Mouse (Mus musculus): ENCODE results near the gene Ina. TPM values are rescaled to one million over a fixed set of nuclear protein-coding genes. Genes with fewer than 3 reads are reported as not detected.
"Not testable (repeated sequence)": the region's sequence is repeated elsewhere in the genome, so short reads cannot be mapped to it uniquely, and the experiment has no call there.

Gene Ina
- total RNA-seq (2022) = under 1 TPM in 2 of 4 experiments, not detected in 2; 0.06 to 0.19 TPM

- DNase-seq (ENCODE audit: low spot score) = no peak
Measured at GRCm38 (mm10) chr19:47014447-47015381, at the start of gene Ina, which contains the start of gene Nt5c2. Ina (plus strand) TSS chr19:47014698. Nt5c2 (minus strand) TSS chr19:47015153.

DNA sequence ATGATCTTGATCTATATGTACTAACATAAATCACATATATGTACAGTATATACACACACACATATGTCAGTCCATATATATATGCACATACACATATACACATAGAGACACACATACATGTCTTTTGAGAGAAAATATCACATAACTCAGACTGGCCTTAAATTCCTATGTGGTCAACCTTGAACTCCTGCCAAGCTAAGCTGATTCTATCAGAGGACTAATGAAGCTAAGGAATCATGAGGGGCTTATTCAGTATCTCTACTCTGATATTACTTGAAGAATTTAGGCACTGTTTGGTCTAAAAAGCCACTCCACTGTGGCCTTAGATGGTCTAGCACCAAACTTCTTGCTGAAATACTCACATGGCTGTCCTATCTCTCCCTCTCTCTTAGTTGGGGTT lies 49.0 kb upstream of the Ina start:
- no peak for DNase-seq (ENCODE audit: low spot score)

GRCm38 (mm10) chr19:46966330-46966729 lies 48.2 kb upstream of the Ina start:
- DNase-seq (ENCODE audit: low spot score) = no peak

- no peak for DNase-seq (ENCODE audit: low spot score)
Measured at GRCm38 (mm10) chr19:46967861-46968260, 46.6 kb upstream of the Ina start.

- no peak for DNase-seq (ENCODE audit: low spot score)
Measured at GRCm38 (mm10) chr19:46968833-46969232, 45.7 kb upstream of the Ina start.

DNA sequence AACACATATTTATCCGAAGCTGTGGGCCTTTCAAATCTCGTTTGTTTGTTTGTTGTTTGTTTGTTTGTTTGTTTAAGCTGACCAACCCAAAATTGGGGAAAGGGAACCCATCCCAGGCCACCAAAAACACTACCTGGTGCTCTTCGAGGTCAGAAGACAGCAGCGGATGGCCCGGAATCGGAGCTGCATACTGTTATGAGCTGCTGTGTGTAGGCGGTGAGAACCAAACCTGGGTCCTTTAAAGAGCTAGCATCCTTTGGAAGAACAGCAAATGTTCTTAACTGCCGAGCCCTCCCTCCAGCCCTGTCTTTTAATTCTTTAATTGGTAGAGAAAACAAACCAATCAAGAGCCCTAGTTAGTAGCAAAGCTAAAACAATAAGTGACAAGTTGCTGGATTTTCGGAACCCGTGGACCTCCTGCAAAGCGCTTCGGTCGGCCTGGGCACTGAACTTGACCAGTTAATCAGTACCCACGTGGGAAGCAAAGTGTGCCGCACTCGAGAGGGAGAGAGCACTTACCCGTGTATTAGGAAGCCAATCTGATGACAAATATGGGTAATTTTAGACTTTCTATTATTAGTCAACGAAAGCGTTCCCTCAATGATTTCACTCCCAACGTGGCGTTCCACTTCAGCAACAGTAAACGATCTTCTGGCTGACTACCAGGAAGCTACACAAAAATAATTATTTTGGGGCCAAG lies 45.1 kb upstream of the Ina start:
- peak; percentile 62 for DNase-seq (ENCODE audit: low spot score)

GRCm38 (mm10) chr19:46970121-46970729 lies 44.3 kb upstream of the Ina start:
- no peak for DNase-seq (ENCODE audit: low spot score)

DNA sequence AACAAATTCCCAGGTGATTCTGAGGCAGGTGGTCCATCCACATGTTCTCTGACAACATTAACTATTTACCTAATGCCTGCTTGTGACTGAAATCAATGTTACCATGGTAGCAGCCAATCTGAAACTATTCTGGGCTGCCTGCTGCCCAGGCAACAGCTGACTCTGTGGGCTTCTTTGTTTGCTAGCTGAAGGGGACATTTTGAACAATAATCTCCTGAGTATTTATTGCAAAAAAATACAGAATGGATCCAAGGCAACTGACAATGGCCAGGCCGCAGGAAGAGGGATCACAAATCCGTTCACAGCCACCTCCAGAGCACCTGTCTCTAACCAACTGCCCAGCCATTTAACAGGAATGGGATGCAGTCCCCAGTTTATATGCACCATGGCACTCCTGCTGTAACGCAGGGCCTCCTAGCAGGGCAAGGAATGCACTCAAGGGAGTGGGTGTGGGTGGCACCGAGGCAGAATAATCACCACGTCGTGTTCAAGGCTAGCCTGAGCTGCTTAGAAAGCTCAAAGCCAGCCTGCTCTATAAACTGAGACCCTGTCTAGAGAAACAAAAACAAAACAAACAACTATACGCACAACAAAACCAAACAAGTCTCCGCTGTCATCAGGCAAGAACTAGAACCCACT lies 43.3 kb upstream of the Ina start:
- no peak for DNase-seq (ENCODE audit: low spot score)

DNA sequence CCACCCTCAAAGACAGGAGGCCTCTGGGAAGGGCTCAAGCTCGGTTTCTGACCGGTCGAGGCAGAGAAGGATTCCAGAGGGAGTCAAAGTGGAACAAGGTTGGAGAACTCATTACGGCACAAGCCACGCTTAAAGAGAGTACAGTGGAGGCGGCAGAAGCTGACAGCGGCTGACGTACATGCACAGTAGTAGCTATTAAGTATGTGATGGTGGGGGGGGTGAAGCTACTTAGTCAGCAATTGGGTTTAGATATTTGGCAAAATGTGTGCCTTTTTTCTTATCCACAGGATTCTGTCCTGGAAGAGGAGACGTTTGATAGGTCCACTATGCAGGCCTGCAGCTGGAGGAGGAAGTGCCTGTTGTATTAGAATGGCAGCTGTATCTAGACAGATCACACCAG lies 42.8 kb upstream of the Ina start:
- no peak for DNase-seq (ENCODE audit: low spot score)

DNA sequence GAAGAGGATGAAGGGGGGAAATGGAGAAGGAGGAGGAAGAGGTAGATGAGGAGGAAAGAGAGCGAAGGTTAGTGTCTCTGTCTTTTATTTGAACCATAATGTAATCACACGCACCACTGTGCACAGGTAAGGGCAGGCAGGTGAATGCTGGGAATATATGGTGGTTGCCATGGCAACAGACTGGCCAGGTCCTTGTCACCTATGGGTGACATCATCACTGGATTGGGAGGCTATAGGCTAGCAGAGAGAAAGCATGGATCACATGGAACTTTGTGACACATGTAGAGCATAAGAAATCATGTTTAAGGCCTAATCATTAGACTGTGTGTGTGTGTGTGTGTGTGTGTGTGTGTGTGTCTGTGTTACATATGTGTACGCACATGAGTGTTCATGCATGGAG lies 42.3 kb upstream of the Ina start:
- no peak for DNase-seq (ENCODE audit: low spot score)

DNA sequence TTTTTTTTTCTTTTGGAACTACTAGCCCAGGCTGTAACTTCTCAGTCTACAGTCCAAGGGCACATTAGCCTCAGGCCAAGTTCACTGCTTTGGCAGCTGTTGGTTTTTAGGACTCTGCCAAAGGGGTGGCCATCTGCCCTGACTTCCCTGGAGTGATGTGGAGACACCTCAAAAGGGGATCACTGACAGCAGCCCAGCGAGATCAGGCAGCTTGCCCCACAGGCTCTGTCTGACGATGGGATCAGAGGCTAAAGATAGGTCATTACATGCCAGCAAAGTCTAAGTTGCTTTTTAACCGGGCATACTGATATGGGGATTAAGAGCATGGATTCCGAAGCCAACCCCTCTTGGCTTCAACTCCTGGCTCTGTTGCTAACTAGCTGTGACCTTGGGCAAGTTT lies 38.9 kb upstream of the Ina start:
- peak; percentile 71 for DNase-seq (ENCODE audit: low spot score)

DNA sequence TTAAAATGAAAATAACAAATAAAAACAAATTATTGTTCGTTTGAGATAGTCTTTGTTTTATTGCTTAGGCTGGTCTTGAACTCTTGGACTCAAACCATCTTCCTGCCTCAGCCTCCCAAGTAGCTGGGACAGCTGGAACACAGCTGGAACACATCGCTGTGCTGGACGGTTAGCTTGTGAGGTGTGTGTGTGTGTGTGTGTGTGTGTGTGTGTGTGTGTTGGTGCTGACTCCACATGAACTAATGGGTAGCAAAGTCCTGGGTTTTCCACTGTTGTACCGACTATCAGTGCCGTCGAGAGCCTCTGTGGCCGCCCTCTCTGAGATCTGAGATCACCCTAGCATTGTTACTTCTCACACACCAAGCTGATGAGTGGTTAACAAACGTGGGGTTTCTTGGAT lies 38.5 kb upstream of the Ina start:
- DNase-seq (ENCODE audit: low spot score) = no peak

- no peak for DNase-seq (ENCODE audit: low spot score)
Measured at GRCm38 (mm10) chr19:46976743-46977142, 37.8 kb upstream of the Ina start.

DNA sequence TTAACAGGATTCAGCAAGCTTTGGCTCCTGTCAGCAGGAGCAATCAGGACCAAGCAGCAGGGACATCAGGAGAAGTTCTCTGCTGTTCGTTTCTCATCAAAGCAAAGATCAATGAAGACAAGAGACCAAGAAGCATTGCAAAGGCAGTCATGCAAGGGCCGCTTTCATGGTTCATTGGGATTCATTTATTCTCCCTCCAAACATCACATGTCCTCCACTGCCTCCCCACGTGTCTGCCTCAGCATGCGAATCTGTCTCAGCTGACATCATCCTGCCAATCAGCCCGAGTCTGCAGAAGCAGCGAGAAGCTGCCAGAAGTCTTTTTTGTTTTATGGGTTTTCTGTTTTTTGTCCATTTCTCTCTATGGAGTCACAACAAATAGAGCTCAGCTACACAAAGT lies 37.0 kb upstream of the Ina start:
- no peak for DNase-seq (ENCODE audit: low spot score)

DNA sequence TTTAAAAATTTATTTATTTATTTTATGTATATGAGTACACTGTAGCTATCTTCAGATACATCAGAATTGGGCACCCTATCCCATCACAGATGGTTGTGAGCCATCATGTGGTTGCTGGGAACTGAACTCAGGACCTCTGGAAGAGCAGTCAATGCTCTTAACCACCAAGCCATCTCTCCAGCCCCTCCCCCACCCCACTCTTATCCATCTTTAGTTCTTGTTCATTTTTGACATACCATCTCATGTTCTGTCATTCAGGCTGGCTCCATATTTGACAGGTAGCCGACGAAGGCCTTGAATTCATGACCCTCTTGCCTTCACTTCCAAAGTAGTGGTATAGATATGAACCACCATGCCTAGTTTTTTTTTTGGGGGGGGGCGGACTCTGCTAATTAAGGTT lies 36.4 kb upstream of the Ina start:
- DNase-seq (ENCODE audit: low spot score) = not testable (repeated sequence)

- no peak for DNase-seq (ENCODE audit: low spot score)
Measured at GRCm38 (mm10) chr19:46978920-46979780, 35.3 kb upstream of the Ina start.

DNA sequence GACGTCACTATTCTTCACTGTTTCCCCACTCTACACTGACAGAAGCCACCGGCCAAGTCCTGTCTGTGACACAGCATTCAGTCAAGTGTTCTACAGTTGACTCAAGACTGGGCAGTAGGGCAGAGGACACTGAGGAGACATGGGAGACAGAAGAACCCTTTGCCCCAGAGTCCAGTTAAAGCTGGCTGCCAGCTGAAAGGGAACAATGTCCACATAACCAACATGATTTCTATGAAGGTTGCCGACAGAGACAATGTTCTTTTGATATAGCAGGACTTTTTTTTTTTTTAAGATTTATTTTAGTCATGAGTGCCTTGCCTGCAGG lies 34.8 kb upstream of the Ina start:
- no peak for DNase-seq (ENCODE audit: low spot score)

DNA sequence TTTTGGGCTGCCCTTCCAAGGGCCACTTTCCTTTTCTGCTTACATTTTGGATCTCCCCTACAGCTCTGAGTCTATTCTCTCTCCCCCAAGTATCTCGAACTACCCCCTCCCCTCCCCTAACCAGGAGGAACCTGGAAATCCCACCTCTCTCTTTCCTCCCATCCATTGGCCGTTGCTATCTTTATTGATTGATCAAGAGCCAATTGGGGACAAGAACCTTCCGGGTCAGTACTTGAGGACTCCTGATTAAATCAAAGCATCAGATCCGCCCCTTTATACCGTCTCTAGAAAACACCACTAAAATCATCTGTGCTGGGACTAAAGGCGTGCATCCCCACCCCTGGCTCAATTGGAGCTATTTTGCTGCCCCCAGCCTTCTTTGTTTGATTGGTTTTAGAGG lies 33.0 kb upstream of the Ina start:
- DNase-seq (ENCODE audit: low spot score) = no peak

DNA sequence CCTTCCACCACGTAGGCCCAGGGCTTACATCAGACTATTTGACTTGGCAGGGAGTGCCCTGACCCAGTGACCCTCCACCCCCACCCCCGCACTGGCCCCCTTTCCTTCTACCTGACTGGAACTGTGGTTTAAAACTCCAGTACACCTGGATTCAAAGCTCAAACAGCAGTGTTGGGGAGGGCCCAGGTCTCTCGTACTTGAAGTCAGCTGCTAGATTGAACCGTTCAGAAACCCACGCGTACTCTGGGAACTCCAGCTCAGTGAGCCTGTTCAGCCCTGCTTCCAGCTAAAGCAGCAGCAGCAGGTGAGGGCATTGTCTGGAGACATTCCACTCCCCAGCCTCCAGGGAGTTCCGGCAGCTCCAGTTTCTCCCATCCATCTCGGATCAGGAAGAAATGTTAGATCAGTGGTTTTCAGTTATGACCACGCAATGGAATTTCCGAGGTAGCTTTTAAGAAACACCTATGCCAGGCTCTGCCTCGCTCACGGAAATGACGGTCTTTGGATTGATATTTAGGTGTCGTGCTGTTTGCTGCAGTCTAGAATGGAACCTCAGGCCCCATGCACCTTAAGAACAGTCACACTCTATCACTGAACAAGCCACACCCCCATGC lies 31.0 kb upstream of the Ina start:
- no peak for DNase-seq (ENCODE audit: low spot score)

- no peak for DNase-seq (ENCODE audit: low spot score)
Measured at GRCm38 (mm10) chr19:46983966-46984380, 30.5 kb upstream of the Ina start.

Data from heart, adult 8-10 months (tissue).